Mouse (Mus musculus) heart, postnatal 25 days (tissue): ENCODE data around the gene Gm7903. TPM values are rescaled to one million over a fixed set of nuclear protein-coding genes. Genes with fewer than 3 reads are reported as not detected.
"Not testable (repeated sequence)": the region's sequence is repeated elsewhere in the genome, so short reads cannot be mapped to it uniquely, and the experiment has no call there.

Source experiments
- DNase-seq: peaks from one replicate; pipeline ENCODE4 v3.0.0; 2022; ENCODE audit warnings: low spot score
- intact Hi-C: fragments of 180-260 bp; cut with DNase I; formaldehyde crosslinking; loops from one replicate; pipeline ENCODE4 v1.15.1; 2025
- total RNA-seq, 2 experiments: library from RNA; stranded (reverse); gene quantifications; 2 replicates each; pipeline ENCODE4 v1.2.3; 2021

Gene Gm7903
- not detected for total RNA-seq

DNA sequence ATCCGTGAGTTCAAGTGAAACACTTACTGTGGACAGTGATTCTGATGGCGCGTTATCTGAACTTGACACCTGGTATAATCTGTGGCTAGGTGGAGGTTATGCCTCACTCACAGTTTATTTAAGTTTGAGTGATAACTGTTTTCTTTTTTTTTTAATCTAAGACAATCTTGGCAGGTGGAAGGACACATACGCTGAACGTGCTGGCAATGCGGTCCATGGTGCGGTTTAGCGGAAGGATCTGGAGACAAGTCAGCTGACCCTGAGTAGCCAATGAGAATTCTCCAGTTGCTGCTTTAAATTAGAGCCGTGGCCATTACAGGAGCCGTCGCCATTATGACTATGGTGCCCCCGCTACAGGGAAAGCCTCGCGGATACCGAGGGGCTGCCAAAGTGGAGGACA, at the start of gene Gm7903:
Gene Gm7903, plus strand, starts transcription at position 301 of the 400 bp plus-strand sequence.
- DNase-seq, intact Hi-C loops: not testable (repeated sequence)

DNA sequence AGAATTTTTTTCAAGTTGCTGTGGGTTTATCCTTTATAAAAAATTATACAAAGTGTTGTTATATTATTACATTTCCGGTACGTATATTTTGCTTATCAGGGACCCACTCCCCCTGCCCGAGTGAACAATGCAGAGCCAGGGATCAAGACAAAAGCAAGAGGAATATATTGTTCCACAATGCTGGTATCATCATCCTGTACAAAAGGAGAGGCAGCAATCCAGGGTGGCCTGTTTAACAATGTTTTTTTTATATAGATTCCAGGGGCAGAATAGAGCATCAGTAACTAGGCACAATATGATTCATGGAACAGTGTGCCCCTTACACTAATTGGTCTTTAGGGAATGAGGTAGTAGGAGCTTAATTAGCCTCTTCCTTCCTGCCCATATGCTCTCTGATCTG, 30.1 kb upstream of the Gm7903 start:
- intact Hi-C loops, DNase-seq: not testable (repeated sequence)

DNA sequence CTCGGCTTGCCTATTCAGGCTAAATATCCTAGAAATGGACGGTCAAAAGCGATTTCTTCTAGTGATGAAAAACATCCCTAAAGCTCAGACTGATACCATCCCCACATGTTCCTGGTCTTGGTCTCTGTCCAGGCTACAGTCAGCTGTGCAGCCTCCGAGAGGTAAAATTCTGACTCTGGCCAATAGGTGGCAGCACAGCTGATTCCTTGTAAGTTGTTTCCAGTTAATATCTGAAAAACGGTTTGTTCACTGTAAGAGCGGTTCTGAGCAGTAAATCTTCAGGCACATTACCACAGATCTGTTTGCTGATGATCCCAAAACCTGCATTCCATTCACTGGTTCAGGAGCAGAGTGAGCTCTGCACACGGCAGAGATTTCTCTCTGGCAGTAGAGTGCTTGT, 12.4 kb upstream of the Gm7903 start:
- DNase-seq, intact Hi-C loops: not testable (repeated sequence)

DNA sequence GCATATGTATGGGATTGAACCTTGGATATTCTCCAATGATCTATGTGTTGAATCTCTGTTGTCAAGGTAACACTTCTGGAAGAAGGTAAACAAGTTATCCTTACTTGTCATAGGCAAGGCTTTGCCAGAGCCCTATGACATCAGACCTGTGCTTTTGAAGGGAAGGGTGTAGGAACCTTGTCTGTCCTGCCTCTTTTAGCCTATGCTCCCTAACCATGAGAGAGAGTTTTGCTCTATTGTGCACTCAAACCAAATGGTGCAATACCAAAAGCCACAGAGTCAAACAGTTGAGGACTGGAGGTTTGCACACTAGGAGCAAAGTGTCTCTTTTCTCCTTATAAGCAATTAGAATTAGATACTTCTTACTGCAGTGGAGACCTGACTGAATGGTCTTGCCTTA, 11.8 kb upstream of the Gm7903 start:
- intact Hi-C loops, DNase-seq: not testable (repeated sequence)

DNA sequence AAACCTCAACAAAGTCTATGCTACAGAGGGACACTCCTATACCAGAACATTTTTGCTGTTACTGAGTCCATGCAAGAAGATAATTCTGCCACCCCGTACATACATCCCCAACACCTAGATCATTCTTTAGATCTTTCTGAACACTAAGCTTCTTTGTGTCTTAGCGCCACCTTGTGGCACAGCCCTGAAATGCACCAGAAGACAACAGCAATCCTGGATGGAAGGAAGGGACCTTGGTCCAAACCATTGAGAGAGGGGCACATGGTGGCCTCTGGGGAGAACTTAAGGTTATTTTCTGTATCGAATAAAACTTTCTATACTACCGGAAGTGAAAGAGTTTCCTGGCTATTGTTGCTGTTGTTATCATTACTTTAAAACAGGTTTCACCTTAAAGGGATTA, 11.2 kb upstream of the Gm7903 start:
- DNase-seq, intact Hi-C loops: not testable (repeated sequence)

DNA sequence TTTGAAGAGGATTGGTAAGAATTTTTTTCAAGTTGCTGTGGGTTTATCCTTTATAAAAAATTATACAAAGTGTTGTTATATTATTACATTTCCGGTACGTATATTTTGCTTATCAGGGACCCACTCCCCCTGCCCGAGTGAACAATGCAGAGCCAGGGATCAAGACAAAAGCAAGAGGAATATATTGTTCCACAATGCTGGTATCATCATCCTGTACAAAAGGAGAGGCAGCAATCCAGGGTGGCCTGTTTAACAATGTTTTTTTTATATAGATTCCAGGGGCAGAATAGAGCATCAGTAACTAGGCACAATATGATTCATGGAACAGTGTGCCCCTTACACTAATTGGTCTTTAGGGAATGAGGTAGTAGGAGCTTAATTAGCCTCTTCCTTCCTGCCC, 30.5 kb downstream of the Gm7903 start:
- DNase-seq, intact Hi-C loops: not testable (repeated sequence)

DNA sequence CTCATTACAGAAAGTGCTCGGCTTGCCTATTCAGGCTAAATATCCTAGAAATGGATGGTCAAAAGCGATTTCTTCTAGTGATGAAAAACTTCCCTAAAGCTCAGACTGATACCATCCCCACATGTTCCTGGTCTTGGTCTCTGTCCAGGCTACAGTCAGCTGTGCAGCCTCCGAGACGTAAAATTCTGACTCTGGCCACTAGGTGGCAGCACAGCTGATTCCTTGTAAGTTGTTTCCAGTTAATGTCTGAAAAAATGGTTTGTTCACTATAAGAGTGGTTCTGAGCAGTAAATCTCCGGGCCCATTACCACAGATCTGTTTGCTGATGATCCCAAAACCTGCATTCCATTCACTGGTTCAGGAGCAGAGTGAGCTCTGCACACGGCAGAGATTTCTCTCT, 48.3 kb downstream of the Gm7903 start:
- DNase-seq, intact Hi-C loops: not testable (repeated sequence)

DNA sequence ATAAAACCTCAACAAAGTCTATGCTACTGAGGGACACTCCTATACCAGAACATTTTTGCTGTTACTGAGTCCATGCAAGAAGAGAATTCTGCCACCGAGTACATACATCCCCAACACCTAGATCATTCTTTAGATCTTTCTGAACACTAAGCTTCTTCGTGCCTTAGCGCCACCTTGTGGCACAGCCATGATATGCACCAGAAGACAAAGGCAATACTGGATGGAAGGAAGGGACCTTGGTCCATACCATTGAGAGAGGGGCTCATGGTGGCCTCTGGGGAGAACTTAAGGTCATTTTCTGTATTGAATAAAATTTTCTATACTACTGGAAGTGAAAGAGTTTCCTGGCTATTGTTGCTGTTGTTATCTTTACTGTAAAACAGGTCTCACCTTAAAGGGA, 49.5 kb downstream of the Gm7903 start:
- intact Hi-C loops = not testable (repeated sequence)

More for the DNA sequence above, 49.5 kb downstream of the Gm7903 start:
- DNase-seq = not testable (repeated sequence)

Other genes with a start within 250 kb of the Gm7903 start
- gene Tceal6, start 223.1 kb upstream of the Gm7903 start, total RNA-seq = not detected
- gene Pramel3, start 131.5 kb upstream of the Gm7903 start, total RNA-seq = not detected
- not detected for gene Gm5128, start 60.6 kb upstream of the Gm7903 start, total RNA-seq
- not detected for gene AV320801, start 60.8 kb downstream of the Gm7903 start, total RNA-seq
- under 1 TPM in 1 of 2 experiments, not detected in 1; 0.13 TPM for gene Nxf7, start 164.9 kb downstream of the Gm7903 start, total RNA-seq
- not detected for gene Prame, start 193.9 kb downstream of the Gm7903 start, total RNA-seq